Mouse (Mus musculus) midbrain, embryonic 10.5 days (tissue): Measurements from ENCODE around the gene Cadps. TPM values are rescaled to one million over a fixed set of nuclear protein-coding genes. Genes with fewer than 3 reads are reported as not detected.

Experiments
- DNase-seq: peaks from one replicate; pipeline ENCODE4 v3.0.0-alpha.2; 2017; ENCODE audit warnings: low spot score
- H3K27ac ChIP-seq: fragments of 300-500 bp; sonication (generic); replicated peaks from 2 replicates; pipeline ENCODE4 v1.5.1; 2016; ENCODE audit warnings: mild to moderate bottlenecking
- H3K27me3 ChIP-seq: fragments of 300-500 bp; sonication (generic); 2 replicates; pipeline ENCODE4 v1.6.1; 2016; ENCODE audit warnings: low read depth, mild to moderate bottlenecking; ENCODE audit not compliant: poor library complexity, severe bottlenecking
- H3K36me3 ChIP-seq: fragments of 300-500 bp; sonication (generic); 2 replicates; pipeline ENCODE4 v1.6.1; 2016; ENCODE audit warnings: mild to moderate bottlenecking, moderate library complexity
- H3K4me1 ChIP-seq: fragments of 300-500 bp; sonication (generic); 2 replicates; pipeline ENCODE4 v1.6.1; 2016
- H3K4me3 ChIP-seq: fragments of 300-500 bp; sonication (generic); 2 replicates; pipeline ENCODE4 v1.5.1; 2016; ENCODE audit warnings: mild to moderate bottlenecking, moderate library complexity
- H3K9me3 ChIP-seq: fragments of 300-500 bp; sonication (generic); replicated peaks from 2 replicates; pipeline ENCODE4 v1.6.1; 2016; ENCODE audit warnings: mild to moderate bottlenecking
- WGBS: fragments of 180-500 bp; shearing (Covaris S2); methylation state at CpG from one replicate; pipeline ENCODE4 v1.1.7; 2016; 5-methylcytosine and 5-hydroxymethylcytosine counted together
- polyA plus RNA-seq: library from polyadenylated mRNA; unstranded; fragments of >200 nt; fragmentation: Nextera tagmentation; extraction: Ambion mirVana; gene quantifications from 2 replicates; pipeline ENCODE4 v1.2.1, GENCODE M21; 2016

Gene Cadps
- 4.3 and 5.9 TPM in 2 replicates for polyA plus RNA-seq

DNA sequence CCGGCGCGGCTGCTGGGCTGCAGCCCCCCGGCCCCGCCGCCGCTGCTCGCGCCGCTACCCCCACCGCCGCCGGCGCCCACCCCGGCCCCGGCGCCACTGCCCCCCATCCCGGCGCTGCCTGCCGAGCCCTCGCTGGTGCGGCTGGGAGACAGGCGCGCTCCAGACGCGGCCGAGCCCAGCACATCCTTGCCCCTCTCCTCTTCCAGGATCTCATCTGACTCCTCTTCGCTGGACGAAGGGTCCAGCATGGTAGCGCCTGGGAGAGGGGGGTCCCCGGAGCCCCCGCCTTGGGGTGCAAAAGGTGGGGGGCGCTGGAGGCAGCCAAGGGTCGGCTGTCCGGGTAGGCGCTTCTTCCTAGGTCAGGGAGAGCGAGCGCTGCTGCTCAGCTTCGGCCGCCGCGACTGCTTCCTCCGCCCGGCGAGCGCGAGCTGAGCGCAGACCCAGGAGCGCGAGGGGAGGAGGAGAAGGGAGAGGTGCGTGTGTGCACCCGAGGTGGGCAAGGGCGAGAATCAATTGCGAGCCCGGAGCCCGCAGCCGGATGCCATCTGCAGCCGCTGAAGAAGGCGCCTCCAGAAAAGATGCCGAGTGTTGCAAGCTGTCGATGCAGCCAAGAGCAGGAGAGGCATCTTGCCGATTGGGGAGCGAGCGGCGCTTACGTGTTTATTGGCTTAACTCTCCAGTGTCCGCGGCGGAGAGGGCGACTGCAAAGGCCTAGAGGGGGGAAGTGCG is at the start of gene Cadps:
Gene Cadps (minus strand): TSS at position 589 of the 729 bp plus-strand sequence.
- Histone ChIP-seq H3K9me3 (peaks cover 7% of the 10 kb centered on the region; the same call in 1 of the 2 replicates), H3K4me3 (peak within 1 kb of the TSS; percentile 75), H3K27me3 (peaks cover 19% of the 10 kb centered on the region), H3K4me1 (peaks cover 17% of the 10 kb centered on the region), H3K36me3 (no peaks in the 10 kb centered on the region), H3K27ac (peak within 1 kb of the TSS; percentile 92)
- under 1% methylated on average over 70 of the region's 71 CpGs for WGBS
- DNase-seq = peak; percentile 72

DNA sequence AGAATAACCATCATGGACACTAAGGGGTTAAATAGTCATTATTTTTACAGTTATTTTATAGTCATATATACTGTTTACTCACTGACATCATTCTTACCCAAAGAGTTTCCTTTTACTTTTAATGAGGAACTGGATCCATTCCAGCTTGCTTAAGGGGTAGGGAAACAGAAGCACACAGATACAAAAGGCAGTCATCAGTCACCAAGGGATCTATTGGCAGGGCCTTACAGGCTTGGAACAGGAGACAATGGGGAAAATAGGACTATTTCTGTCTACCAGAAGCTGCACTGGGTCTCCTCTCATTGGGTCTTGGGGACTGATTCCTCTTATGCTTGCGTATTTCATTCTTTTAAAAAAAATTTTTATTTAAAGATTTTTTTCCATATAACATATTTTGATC is 46.7 kb upstream of the Cadps start:
- DNase-seq = no peak
- Histone ChIP-seq H3K27ac (no peak overlapping the region), H3K9me3 (no peaks in the 10 kb centered on the region), H3K36me3 (no peaks in the 10 kb centered on the region), H3K27me3 (no peaks in the 10 kb centered on the region), H3K4me1 (no peaks in the 10 kb centered on the region), H3K4me3 (no peak overlapping the region)
- 94% methylated on average over 1 of the region's 1 CpGs for WGBS

DNA sequence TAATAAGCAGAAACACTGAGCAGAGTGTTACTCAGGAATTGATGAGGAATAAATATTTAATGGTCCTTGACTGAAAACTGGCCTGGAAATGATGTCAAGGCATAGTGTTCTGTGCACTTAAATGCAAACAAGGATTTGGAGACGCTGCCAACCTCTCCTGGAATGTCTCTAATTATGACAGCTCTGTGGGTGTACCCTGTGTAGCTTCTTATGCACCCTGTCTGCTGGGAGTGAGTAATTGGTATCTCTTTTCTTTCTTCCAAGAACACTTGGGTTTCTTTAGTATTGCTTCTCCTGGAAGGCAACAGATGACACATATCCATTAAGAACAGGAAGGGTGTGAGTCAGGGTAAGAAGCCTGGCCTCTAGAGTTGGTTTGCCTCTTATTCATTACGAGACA is 42.4 kb upstream of the Cadps start:
- DNase-seq = no peak
- no peaks in the 10 kb centered on the region for H3K9me3 ChIP-seq
- H3K4me1 ChIP-seq = no peaks in the 10 kb centered on the region
- H3K27ac ChIP-seq = no peak overlapping the region
- no peaks in the 10 kb centered on the region for H3K27me3 ChIP-seq
- no peaks in the 10 kb centered on the region for H3K36me3 ChIP-seq
- no peak overlapping the region for H3K4me3 ChIP-seq
- 80% methylated on average over 2 of the region's 2 CpGs for WGBS

DNA sequence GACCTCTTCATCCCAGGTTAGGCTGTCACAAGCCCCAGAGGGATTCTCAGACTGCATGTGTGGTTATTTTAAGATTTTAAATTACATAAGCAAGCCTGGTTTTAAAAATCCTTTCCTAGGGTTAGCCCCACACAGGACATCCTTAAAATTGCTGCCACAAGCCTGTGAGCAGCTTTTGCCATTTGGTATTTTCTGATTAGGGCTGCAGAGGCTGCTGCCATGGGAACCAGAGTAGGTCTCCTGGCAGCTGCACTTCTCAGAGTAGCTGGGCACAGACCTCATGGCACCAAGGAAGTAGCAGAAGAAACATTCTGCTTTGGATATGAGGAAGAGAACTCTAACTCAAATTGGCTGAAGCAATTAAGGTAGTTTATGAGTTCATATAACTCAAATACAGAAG is 21.0 kb upstream of the Cadps start:
- H3K36me3 ChIP-seq = no peaks in the 10 kb centered on the region
- no peak for DNase-seq
- peaks cover 3% of the 10 kb centered on the region; the same call in 1 of the 2 replicates for H3K4me1 ChIP-seq

DNA sequence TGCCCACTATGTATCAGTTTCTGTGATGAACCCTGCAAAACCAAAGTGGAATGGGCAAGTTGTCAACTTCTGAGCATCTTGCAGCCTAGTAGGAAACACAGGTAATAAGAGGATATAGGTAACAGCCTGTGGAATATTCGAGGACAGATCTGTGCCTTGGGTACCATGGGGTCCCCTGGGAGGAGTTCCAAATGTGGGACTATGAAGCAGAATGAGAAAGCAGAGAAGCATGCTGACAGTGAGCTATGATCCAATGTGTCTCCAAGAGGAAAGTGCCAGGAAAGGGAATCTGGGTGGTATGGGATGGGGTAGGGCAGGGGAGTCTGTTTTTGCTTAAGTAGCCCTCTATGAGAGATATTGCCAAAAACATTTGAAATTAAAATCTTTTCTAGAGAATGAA is 16.6 kb upstream of the Cadps start:
- Histone ChIP-seq H3K27ac (no peak overlapping the region), H3K9me3 (no peaks in the 10 kb centered on the region), H3K4me1 (peaks cover 11% of the 10 kb centered on the region), H3K27me3 (no peaks in the 10 kb centered on the region), H3K36me3 (no peaks in the 10 kb centered on the region), H3K4me3 (no peak overlapping the region)
- no peak for DNase-seq
- WGBS = 86% methylated on average over 1 of the region's 1 CpGs

More for the DNA sequence above, 21.0 kb upstream of the Cadps start:
- H3K9me3 ChIP-seq = no peaks in the 10 kb centered on the region
- no peak overlapping the region for H3K4me3 ChIP-seq
- H3K27me3 ChIP-seq = no peaks in the 10 kb centered on the region
- H3K27ac ChIP-seq = no peak overlapping the region

DNA sequence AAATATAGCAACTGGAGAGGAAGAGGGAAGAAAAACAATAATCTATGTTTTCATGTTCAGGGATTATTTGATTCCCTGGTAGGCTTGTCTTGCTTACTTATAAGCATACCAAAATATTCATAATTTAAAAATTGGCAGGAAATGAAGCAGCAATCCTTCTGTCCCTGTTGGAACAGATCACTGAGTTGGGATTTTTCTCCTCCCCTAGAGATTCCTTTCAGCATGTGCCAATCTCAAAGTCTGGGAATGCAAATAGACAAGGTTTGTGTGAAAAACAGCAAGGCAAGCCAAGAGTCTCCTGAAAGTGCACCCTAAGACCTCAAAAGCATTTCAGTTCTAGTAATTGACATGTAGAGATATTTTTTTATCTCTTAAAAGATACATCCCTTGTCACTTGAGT is 16.1 kb upstream of the Cadps start:
- Histone ChIP-seq H3K9me3 (no peaks in the 10 kb centered on the region), H3K27me3 (no peaks in the 10 kb centered on the region), H3K4me3 (no peak overlapping the region), H3K36me3 (no peaks in the 10 kb centered on the region), H3K27ac (no peak overlapping the region), H3K4me1 (peaks cover 9% of the 10 kb centered on the region)
- no peak for DNase-seq

DNA sequence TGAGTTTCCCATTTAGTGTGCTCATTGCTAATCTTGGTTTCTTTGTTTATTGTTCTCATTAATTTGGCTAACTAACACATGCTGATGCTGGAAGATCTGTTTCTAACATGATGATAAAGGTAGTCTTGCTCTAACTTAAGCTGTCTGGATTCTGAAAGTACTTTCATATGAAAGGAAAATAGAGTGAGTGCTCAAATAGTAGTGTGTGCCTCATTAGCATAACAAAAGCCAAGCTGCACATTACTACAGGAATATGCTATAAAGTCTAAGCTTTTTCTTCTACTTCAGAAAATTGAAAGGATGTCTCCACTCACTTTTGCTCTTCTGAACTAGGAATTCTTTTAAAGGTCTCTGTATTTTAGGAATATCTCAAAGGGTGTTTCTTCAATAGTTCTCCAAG is 15.4 kb upstream of the Cadps start:
- Histone ChIP-seq H3K27ac (no peak overlapping the region), H3K9me3 (no peaks in the 10 kb centered on the region), H3K4me3 (no peak overlapping the region), H3K36me3 (no peaks in the 10 kb centered on the region), H3K4me1 (peaks cover 7% of the 10 kb centered on the region; the same call in 1 of the 2 replicates), H3K27me3 (no peaks in the 10 kb centered on the region)
- no peak for DNase-seq

DNA sequence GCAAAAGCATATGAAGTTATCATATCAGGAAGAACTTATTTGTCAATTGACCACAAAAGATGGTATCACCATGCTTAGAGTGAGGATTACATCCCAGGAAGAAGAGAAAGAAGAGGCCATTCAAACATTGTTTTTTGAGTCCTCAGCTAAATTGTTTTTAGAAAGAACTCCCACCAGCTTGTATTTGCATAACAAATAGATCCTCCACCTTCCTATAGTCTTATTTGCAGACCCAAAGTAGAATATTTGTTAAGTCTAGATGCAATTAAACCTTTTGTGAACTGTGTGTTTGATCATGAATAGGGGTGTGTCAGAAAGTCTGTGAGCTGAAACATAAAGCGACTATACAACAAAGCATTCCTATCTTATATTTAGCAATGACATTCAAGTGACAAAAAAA is 15.0 kb upstream of the Cadps start:
- Histone ChIP-seq H3K27ac (no peak overlapping the region), H3K27me3 (no peaks in the 10 kb centered on the region), H3K9me3 (no peaks in the 10 kb centered on the region), H3K36me3 (no peaks in the 10 kb centered on the region), H3K4me3 (no peak overlapping the region), H3K4me1 (peaks cover 7% of the 10 kb centered on the region; the same call in 1 of the 2 replicates)
- WGBS = 19% methylated on average over 1 of the region's 1 CpGs
- DNase-seq = no peak

DNA sequence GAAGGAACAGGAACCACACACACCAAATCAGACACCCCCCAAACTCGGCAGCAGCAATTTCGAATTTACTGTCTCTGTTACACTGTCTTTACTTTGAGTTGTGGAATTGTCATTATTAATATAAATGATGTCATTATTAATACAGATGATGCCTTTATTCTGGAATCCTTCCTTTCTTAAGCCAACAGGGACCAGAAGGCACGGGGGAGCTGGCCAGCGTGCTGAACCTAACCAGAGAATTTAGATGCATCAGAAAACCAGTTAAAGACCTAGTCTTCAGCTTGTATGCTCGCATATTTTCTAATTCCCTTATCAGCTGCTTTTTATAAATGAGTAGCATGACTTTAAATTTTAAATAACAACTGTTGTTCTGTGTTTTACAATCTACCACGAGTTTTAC is 902 bp upstream of the Cadps start:
- Histone ChIP-seq H3K36me3 (no peaks in the 10 kb centered on the region), H3K27ac (no peak overlapping the region), H3K9me3 (peaks cover 7% of the 10 kb centered on the region; the same call in 1 of the 2 replicates), H3K4me3 (peak overlapping the region; percentile 75; the same call in 1 of the 2 replicates), H3K27me3 (peaks cover 19% of the 10 kb centered on the region), H3K4me1 (peaks cover 17% of the 10 kb centered on the region)
- DNase-seq = peak; percentile 38
- WGBS = 17% methylated on average over 6 of the region's 6 CpGs

DNA sequence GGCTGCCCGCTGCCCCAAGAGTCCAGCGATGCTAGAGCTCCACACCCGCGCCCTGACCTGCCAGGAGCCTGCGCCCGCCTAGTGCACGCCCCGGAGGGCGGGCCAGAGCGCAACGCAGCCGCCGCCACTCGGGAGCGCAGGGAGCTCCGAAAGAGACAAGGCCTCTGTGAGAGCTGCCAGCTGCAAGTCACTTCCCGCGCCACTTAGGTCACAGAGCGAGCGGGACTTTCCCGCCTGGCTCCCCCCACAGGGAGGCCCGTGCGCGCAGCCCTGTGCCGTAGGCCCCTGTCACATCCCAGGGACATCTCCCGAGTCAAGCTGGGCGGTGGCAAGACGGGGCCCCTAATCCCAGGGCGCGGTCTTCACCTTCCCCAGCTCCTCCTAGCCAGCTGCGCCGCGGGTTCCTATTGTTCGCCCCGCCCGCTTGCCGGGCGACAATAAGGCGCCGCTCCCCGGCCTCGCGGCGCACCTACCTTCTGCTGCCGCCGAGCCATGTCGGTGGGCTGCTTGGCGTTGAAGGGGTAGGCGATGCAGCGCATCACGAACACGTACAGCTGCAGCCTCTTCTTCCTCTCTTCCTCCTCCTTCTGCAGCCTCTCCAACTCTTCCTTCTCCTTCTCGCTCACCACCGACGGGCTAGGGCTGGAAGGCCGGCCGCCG is 918 bp downstream of the Cadps start:
- H3K27ac ChIP-seq = peak overlapping the region; percentile 92
- peak overlapping the region; percentile 75 for H3K4me3 ChIP-seq
- H3K4me1 ChIP-seq = peaks cover 17% of the 10 kb centered on the region
- peak; percentile 80 for DNase-seq
- under 1% methylated on average over 57 of the region's 58 CpGs for WGBS
- H3K36me3 ChIP-seq = no peaks in the 10 kb centered on the region
- H3K9me3 ChIP-seq = peaks cover 7% of the 10 kb centered on the region; the same call in 1 of the 2 replicates
- H3K27me3 ChIP-seq = peaks cover 19% of the 10 kb centered on the region

DNA sequence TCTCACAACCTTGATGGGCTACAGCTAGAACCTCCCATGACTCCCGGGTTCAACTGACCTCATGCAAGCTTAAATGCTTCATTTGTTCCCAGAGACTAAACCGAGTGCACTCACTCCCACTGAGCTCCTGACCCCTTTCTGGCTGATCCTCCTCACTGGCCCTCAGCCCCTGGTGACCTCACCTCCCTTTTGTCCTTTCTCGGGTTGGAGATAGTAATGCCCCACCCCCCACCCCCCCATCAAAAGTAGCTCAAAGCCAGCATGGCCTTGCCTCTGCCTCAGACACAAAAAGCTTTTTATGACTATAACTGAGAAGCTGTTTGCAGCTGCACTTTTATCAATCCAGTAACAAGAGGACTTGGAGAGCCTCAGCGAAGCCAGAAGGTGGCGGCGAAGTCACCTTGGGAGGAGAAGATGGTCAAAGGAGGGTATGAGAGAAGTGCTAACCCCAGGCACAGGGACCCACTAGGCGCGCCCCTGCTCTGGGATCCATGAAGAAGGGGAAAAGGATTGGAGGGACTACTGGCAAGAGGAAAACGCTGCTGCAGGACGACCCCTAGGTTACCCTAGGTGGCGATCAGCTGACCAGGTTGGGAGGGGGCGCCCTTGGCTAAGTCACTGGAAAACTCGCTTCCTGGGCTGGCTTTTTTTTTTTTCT is 1.6 kb downstream of the Cadps start:
- no peaks in the 10 kb centered on the region for H3K36me3 ChIP-seq
- peaks cover 17% of the 10 kb centered on the region for H3K4me1 ChIP-seq
- H3K27ac ChIP-seq = peak overlapping the region; percentile 92
- DNase-seq = peak; percentile 36
- H3K4me3 ChIP-seq = peak overlapping the region; percentile 75
- under 1% methylated on average over 13 of the region's 13 CpGs for WGBS
- peaks cover 1% of the 10 kb centered on the region; the same call in 1 of the 2 replicates for H3K9me3 ChIP-seq
- peaks cover 19% of the 10 kb centered on the region for H3K27me3 ChIP-seq

DNA sequence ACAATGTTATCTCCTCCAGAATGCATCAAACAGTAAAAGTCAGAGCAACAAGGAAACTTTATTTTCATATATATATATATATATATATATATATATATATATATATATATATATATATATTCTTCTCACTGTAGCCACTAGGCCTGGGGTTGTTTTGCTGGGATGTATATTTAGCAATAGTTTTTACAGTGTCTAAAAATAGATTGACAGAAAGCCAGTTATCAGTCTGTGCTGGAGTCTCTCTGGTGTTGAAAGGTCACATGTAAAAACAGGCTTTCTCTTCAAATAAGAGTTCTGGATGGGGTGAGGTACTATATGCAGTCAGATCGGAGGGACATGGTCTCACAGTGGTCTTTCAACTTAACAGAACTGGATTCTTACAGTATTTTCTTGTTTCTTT is 2.7 kb downstream of the Cadps start:
- Histone ChIP-seq H3K9me3 (no peaks in the 10 kb centered on the region), H3K4me1 (peaks cover 17% of the 10 kb centered on the region), H3K36me3 (no peaks in the 10 kb centered on the region), H3K27ac (no peak overlapping the region), H3K4me3 (no peak overlapping the region), H3K27me3 (peaks cover 19% of the 10 kb centered on the region)
- 89% methylated on average over 1 of the region's 1 CpGs for WGBS
- DNase-seq = no peak

DNA sequence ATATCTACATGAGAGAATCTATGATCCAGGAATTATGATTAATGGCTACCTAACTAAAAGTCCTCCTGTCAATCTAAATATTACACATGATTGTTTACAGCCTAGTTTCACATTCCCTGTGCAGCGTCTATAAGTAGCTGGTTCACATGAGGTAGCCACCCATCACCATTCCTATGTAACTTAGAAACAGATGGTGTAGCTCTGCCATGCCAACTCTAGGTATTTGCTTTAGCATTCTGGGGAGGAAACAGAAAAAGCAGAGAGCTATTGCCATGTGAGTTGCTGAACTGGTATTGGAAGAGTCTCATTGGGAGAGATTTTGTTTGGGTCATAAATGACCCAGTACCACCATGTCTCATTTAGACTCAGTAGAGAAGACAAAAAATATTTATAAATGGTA is 4.4 kb downstream of the Cadps start:
- no peak for DNase-seq
- H3K27me3 ChIP-seq = peaks cover 15% of the 10 kb centered on the region
- H3K4me3 ChIP-seq = no peak overlapping the region
- peaks cover 17% of the 10 kb centered on the region for H3K4me1 ChIP-seq
- H3K27ac ChIP-seq = no peak overlapping the region
- WGBS = 91% methylated on average over 1 of the region's 1 CpGs
- H3K36me3 ChIP-seq = no peaks in the 10 kb centered on the region
- H3K9me3 ChIP-seq = no peaks in the 10 kb centered on the region
